Mouse (Mus musculus) 3T3-L1 (cell line): ENCODE measurements around the gene Eya4.

Experiments used
- DNase-seq: peaks from one replicate; pipeline ENCODE4 v3.0.0-alpha.2; 2015; ENCODE audit warnings: low read depth, low spot score

Gene Eya4

GRCm38 (mm10) chr10:23073431-23073830 is 277.2 kb downstream of the Eya4 start:
- no peak for DNase-seq

GRCm38 (mm10) chr10:23063637-23064036 is 286.9 kb downstream of the Eya4 start:
- no peak for DNase-seq

- no peak for DNase-seq
Measured at GRCm38 (mm10) chr10:23062719-23063118, 287.9 kb downstream of the Eya4 start.

GRCm38 (mm10) chr10:23060694-23061060 is 289.9 kb downstream of the Eya4 start:
- DNase-seq: no peak

- DNase-seq: no peak
Measured at GRCm38 (mm10) chr10:23060041-23060693, 290.4 kb downstream of the Eya4 start.

DNA sequence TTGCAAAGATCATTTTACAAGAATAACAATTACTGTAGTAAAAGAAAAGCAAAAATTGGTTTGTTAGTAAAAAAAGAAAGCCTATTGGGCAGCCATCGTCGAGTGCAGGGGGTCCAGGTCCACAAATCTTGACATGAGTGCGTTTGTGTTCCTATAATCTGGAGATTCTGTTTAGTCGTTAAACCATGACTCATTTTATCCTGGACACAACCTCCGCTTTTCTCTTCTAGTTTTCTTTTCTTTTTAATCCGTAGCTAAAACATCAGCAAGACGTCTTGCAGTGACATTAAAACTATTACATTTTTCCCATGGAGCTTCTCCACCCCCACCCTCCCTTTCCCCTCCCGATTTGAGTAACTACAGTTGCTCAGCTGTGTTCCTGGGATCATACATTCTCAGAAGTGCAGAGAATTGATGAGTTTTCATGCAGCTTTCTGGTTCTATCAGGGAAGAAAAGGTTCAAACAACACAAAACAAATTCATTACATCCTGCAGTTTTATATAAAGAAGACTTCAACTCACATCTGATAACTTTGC is 297.1 kb downstream of the Eya4 start:
- DNase-seq: no peak
